ENCODE assay signal across 8 mouse cellular contexts in the genomic region with DNA sequence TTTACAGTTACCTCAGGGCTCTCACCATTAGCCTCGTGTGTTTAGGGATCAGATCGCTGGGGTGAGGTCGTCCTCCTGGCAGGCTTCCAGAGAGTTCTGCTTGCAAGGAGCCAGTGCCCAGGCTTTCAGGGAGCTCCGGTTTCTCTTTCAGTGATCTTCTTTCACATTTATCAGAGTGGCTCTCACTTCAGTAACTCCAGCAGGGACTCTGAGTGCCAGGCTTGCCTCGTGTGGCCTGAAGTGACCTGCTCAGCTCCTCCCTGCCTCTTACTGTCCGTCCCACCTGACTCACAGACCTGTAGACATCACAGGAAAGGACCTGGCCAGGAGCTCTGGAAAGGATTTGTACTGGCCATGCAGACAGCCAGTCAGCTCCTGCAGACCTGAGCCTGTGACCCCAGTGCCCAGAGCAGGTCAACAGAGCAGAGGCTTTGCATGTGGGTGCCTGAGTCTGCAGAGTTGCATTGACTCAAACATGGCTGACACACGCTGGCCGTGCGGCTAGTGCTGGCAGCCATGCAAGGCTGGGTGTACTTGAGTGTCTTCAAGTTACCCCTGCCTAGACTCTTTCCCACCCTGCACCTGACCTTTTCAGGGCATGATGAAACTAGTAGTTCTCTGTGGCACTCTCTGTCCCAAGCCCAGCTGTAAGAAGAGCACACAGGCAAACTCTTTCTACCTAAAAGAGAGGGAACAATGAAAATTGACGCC.
DNase-seq lines count a peak whose midpoint lies in the region; ATAC-seq lines count a peak whose summit lies in the region.

No protein-coding gene starts in this region.

- peak; percentile 48 for DNase-seq in ovary, adult 18-20 months (ENCODE audit: low spot score)
- DNase-seq in ovary, postnatal 10 days (ENCODE audit: low spot score), result no peak
- peak; percentile 34 to 35 for DNase-seq in gastrocnemius, postnatal 36 days
- peak; percentile 61 to 87 for DNase-seq in kidney, postnatal 25 days
- DNase-seq in urinary bladder, postnatal 14 days (ENCODE audit: low spot score), result no peak
- no peak for DNase-seq in right cerebral cortex, postnatal 4 days
- DNase-seq in thymus, postnatal 4 days, result no peak

- intact Hi-C loops in gastrocnemius, postnatal 36 days (cut with DNase I), result no loop called here

- 0 out of 2 replicates have a peak, but pooled peaks have one; percentile 10 for ATAC-seq in megakaryocyte progenitor cell, adult 5-6 weeks (replicated peaks; ENCODE audit: poor library complexity)

Comparison
In these comparisons a context has a peak if more than half of its experiments do, and no peak if none do; other contexts are left out.
1. DNase-seq: peak in ovary, adult 18-20 months (single experiment), gastrocnemius, postnatal 36 days (2 of 2) and kidney, postnatal 25 days (2 of 2); none in ovary, postnatal 10 days (single experiment), urinary bladder, postnatal 14 days (single experiment), right cerebral cortex, postnatal 4 days (single experiment) and thymus, postnatal 4 days (single experiment).